Mouse (Mus musculus) lung, adult 10 weeks (tissue): ENCODE data around the gene Tex9. TPM values are rescaled to one million over a fixed set of nuclear protein-coding genes. Genes with fewer than 3 reads are reported as not detected.

ENCODE experiments used
- polyA plus RNA-seq: library from polyadenylated mRNA; stranded (reverse); fragments of 350-450 nt; fragmentation: Illumina TruSeq; extraction: RNeasy Lipid Tissue Mini Kit (QIAGEN cat#74804); gene quantifications from one replicate; pipeline ENCODE4 v1.2.3, GENCODE M21; 2014; ENCODE audit warnings: low read depth, low replicate concordance; ENCODE audit not compliant: insufficient read depth

Gene Tex9
- 2.0 TPM for polyA plus RNA-seq

GRCm38 (mm10) chr9:72492194-72492565 lies at the start of gene Tex9:
Gene Tex9, minus strand, starts transcription at chr9:72492212.

GRCm38 (mm10) chr9:72531996-72532380 lies 40.0 kb upstream of the Tex9 start, which contains the start of gene Rfx7:
Gene Rfx7, plus strand, starts transcription at chr9:72532240.

GRCm38 (mm10) chr9:72437822-72438701 lies 54.0 kb downstream of the Tex9 start, which contains the start of gene Mns1:
Gene Mns1, plus strand, starts transcription at chr9:72438011.

Other genes starting within 250 kb of the Tex9 start
- gene Zfp280d, start 217.4 kb downstream of the Tex9 start, polyA plus RNA-seq: 15.0 TPM
- gene Mns1, start 54.2 kb downstream of the Tex9 start, polyA plus RNA-seq: 3.7 TPM
- 4.7 TPM for gene Rfx7, start 40.0 kb upstream of the Tex9 start, polyA plus RNA-seq
- gene Nedd4, start 170.1 kb upstream of the Tex9 start, polyA plus RNA-seq: 87.6 TPM